Mouse (Mus musculus) neural tube, embryonic 13.5 days (tissue): ENCODE measurements around the gene Slc34a2. TPM values are rescaled to one million over a fixed set of nuclear protein-coding genes. Genes with fewer than 3 reads are reported as not detected.

Experiments used
- ATAC-seq: fragments of 200-750 bp; cut with Nextera tagmentation; 2 replicates; pipeline ENCODE4 v1.8.0; 2017; ENCODE audit warnings: low read depth, mild to moderate bottlenecking, moderate TSS enrichment, moderate library complexity
- H3K27ac ChIP-seq: fragments of 300-500 bp; sonication (generic); replicated peaks from 2 replicates; pipeline ENCODE4 v1.5.1; 2015; ENCODE audit warnings: moderate library complexity, mild to moderate bottlenecking, inconsistent platforms
- H3K27me3 ChIP-seq: fragments of 300-500 bp; sonication (generic); 2 replicates; pipeline ENCODE4 v1.6.1; 2015; ENCODE audit warnings: mild to moderate bottlenecking, inconsistent platforms
- H3K36me3 ChIP-seq: fragments of 300-500 bp; sonication (generic); 2 replicates; pipeline ENCODE4 v1.6.1; 2015; ENCODE audit warnings: mild to moderate bottlenecking, inconsistent platforms
- H3K4me1 ChIP-seq: fragments of 300-500 bp; sonication (generic); replicated peaks from 2 replicates; pipeline ENCODE4 v1.6.1; 2015; ENCODE audit warnings: inconsistent platforms
- H3K4me2 ChIP-seq: fragments of 300-500 bp; sonication (generic); 2 replicates; pipeline ENCODE4 v1.6.1; 2015; ENCODE audit warnings: inconsistent platforms, mild to moderate bottlenecking, moderate library complexity
- H3K4me3 ChIP-seq: fragments of 300-500 bp; sonication (generic); 2 replicates; pipeline ENCODE4 v1.5.1; 2015; ENCODE audit warnings: mild to moderate bottlenecking, inconsistent platforms
- H3K9ac ChIP-seq: fragments of 300-500 bp; sonication (generic); 2 replicates; pipeline ENCODE4 v1.6.1; 2015; ENCODE audit warnings: moderate library complexity, mild to moderate bottlenecking, inconsistent platforms
- H3K9me3 ChIP-seq: fragments of 300-500 bp; sonication (generic); 2 replicates; pipeline ENCODE4 v1.6.1; 2016; ENCODE audit warnings: inconsistent platforms
- WGBS: fragments of 180-500 bp; shearing (Covaris S2); methylation state at CpG from one replicate; pipeline ENCODE4 v1.1.7; 2015; 5-methylcytosine and 5-hydroxymethylcytosine counted together
- polyA plus RNA-seq: library from polyadenylated mRNA; unstranded; fragments of >200 nt; fragmentation: Nextera tagmentation; extraction: Ambion mirVana; gene quantifications from 2 replicates; pipeline ENCODE4 v1.2.1, GENCODE M21; 2015

Slc34a2 gene
- polyA plus RNA-seq, 1 experiment from 2014 or later: 0.11 TPM

- no peaks in the 10 kb centered on the region; the same call in 1 of the 2 replicates for H3K9me3 ChIP-seq
- no peak overlapping the region for H3K4me2 ChIP-seq
- H3K27me3 ChIP-seq: no peaks in the 10 kb centered on the region
- H3K4me1 ChIP-seq: no peaks in the 10 kb centered on the region
- ATAC-seq: no peak
- no peaks in the 10 kb centered on the region for H3K36me3 ChIP-seq
- no peak overlapping the region for H3K9ac ChIP-seq
- no peak overlapping the region for H3K4me3 ChIP-seq
- H3K27ac ChIP-seq: no peak overlapping the region
- 84% methylated on average over 4 of the region's 4 CpGs for WGBS
Measured at GRCm38 (mm10) chr5:53003495-53003894, 34.4 kb upstream of the Slc34a2 start.

- 85% methylated on average over 3 of the region's 3 CpGs for WGBS
Measured at GRCm38 (mm10) chr5:53003981-53004380, 33.9 kb upstream of the Slc34a2 start.

GRCm38 (mm10) chr5:53009027-53009769 is 28.7 kb upstream of the Slc34a2 start:
- Histone ChIP-seq H3K4me2 (no peak overlapping the region), H3K9me3 (no peaks in the 10 kb centered on the region; the same call in 1 of the 2 replicates), H3K27me3 (no peaks in the 10 kb centered on the region), H3K9ac (no peak overlapping the region), H3K27ac (no peak overlapping the region), H3K4me3 (no peak overlapping the region), H3K4me1 (no peaks in the 10 kb centered on the region), H3K36me3 (no peaks in the 10 kb centered on the region)
- 83% methylated on average over 8 of the region's 8 CpGs for WGBS
- no peak for ATAC-seq

More at GRCm38 (mm10) chr5:53003981-53004380, 33.9 kb upstream of the Slc34a2 start:
- Histone ChIP-seq H3K27ac (no peak overlapping the region), H3K36me3 (no peaks in the 10 kb centered on the region), H3K4me1 (no peaks in the 10 kb centered on the region), H3K4me2 (no peak overlapping the region), H3K4me3 (no peak overlapping the region), H3K9ac (no peak overlapping the region), H3K9me3 (no peaks in the 10 kb centered on the region; the same call in 1 of the 2 replicates), H3K27me3 (no peaks in the 10 kb centered on the region)
- no peak for ATAC-seq

- H3K9ac ChIP-seq: no peak overlapping the region
- H3K4me1 ChIP-seq: no peaks in the 10 kb centered on the region
- no peaks in the 10 kb centered on the region for H3K36me3 ChIP-seq
- H3K27ac ChIP-seq: no peak overlapping the region
- no peak overlapping the region for H3K4me3 ChIP-seq
- no peaks in the 10 kb centered on the region for H3K27me3 ChIP-seq
- 80% methylated on average over 4 of the region's 4 CpGs for WGBS
- H3K9me3 ChIP-seq: no peaks in the 10 kb centered on the region; the same call in 1 of the 2 replicates
- no peak for ATAC-seq
- no peak overlapping the region for H3K4me2 ChIP-seq
Measured at GRCm38 (mm10) chr5:53009770-53010133, 28.1 kb upstream of the Slc34a2 start.

- no peak overlapping the region for H3K27ac ChIP-seq
- H3K4me1 ChIP-seq: no peaks in the 10 kb centered on the region
- H3K9ac ChIP-seq: no peak overlapping the region
Measured at GRCm38 (mm10) chr5:53011327-53011726, 26.6 kb upstream of the Slc34a2 start.

GRCm38 (mm10) chr5:53016606-53017005 is 21.3 kb upstream of the Slc34a2 start:
- WGBS: 72% methylated on average over 5 of the region's 5 CpGs
- H3K4me2 ChIP-seq: no peak overlapping the region

More at GRCm38 (mm10) chr5:53011327-53011726, 26.6 kb upstream of the Slc34a2 start:
- H3K27me3 ChIP-seq: no peaks in the 10 kb centered on the region
- no peak overlapping the region for H3K4me2 ChIP-seq
- ATAC-seq: no peak
- H3K9me3 ChIP-seq: no peaks in the 10 kb centered on the region
- 84% methylated on average over 3 of the region's 3 CpGs for WGBS
- H3K36me3 ChIP-seq: no peaks in the 10 kb centered on the region
- H3K4me3 ChIP-seq: no peak overlapping the region

GRCm38 (mm10) chr5:53018316-53018715 is 19.6 kb upstream of the Slc34a2 start:
- Histone ChIP-seq H3K27me3 (no peaks in the 10 kb centered on the region), H3K36me3 (no peaks in the 10 kb centered on the region), H3K9me3 (no peaks in the 10 kb centered on the region), H3K9ac (no peak overlapping the region), H3K4me3 (no peak overlapping the region), H3K4me1 (no peaks in the 10 kb centered on the region), H3K4me2 (no peak overlapping the region), H3K27ac (no peak overlapping the region)
- no peak for ATAC-seq
- WGBS: 89% methylated on average over 4 of the region's 4 CpGs

More at GRCm38 (mm10) chr5:53016606-53017005, 21.3 kb upstream of the Slc34a2 start:
- Histone ChIP-seq H3K4me1 (no peaks in the 10 kb centered on the region), H3K9me3 (no peaks in the 10 kb centered on the region), H3K36me3 (no peaks in the 10 kb centered on the region), H3K9ac (no peak overlapping the region), H3K27me3 (no peaks in the 10 kb centered on the region), H3K27ac (no peak overlapping the region), H3K4me3 (no peak overlapping the region)
- no peak for ATAC-seq

GRCm38 (mm10) chr5:53023432-53023831 is 14.4 kb upstream of the Slc34a2 start:
- H3K4me1 ChIP-seq: no peaks in the 10 kb centered on the region
- H3K9me3 ChIP-seq: no peaks in the 10 kb centered on the region
- H3K9ac ChIP-seq: no peak overlapping the region
- H3K4me2 ChIP-seq: no peak overlapping the region
- H3K4me3 ChIP-seq: no peak overlapping the region
- no peak overlapping the region for H3K27ac ChIP-seq
- ATAC-seq: no peak
- WGBS: 47% methylated on average over 2 of the region's 2 CpGs
- H3K27me3 ChIP-seq: no peaks in the 10 kb centered on the region
- H3K36me3 ChIP-seq: no peaks in the 10 kb centered on the region

- Histone ChIP-seq H3K27ac (no peak overlapping the region), H3K27me3 (no peaks in the 10 kb centered on the region), H3K4me3 (no peak overlapping the region), H3K9me3 (no peaks in the 10 kb centered on the region), H3K4me2 (no peak overlapping the region), H3K9ac (no peak overlapping the region), H3K4me1 (no peaks in the 10 kb centered on the region), H3K36me3 (no peaks in the 10 kb centered on the region)
- WGBS: 41% methylated on average over 5 of the region's 5 CpGs
- no peak for ATAC-seq
Measured at GRCm38 (mm10) chr5:53023901-53024300, 14.0 kb upstream of the Slc34a2 start.

- no peak overlapping the region for H3K9ac ChIP-seq
- WGBS: 91% methylated on average over 8 of the region's 8 CpGs
- H3K27me3 ChIP-seq: no peaks in the 10 kb centered on the region
- ATAC-seq: no peak
- H3K4me2 ChIP-seq: no peak overlapping the region
- no peaks in the 10 kb centered on the region for H3K4me1 ChIP-seq
- no peak overlapping the region for H3K4me3 ChIP-seq
- H3K9me3 ChIP-seq: no peaks in the 10 kb centered on the region
- no peaks in the 10 kb centered on the region for H3K36me3 ChIP-seq
- H3K27ac ChIP-seq: no peak overlapping the region
Measured at GRCm38 (mm10) chr5:53025276-53025973, 12.5 kb upstream of the Slc34a2 start.

GRCm38 (mm10) chr5:53031346-53031745 is 6.5 kb upstream of the Slc34a2 start:
- Histone ChIP-seq H3K27ac (no peak overlapping the region), H3K9ac (no peak overlapping the region), H3K4me2 (no peak overlapping the region), H3K4me1 (no peaks in the 10 kb centered on the region), H3K36me3 (no peaks in the 10 kb centered on the region), H3K4me3 (no peak overlapping the region), H3K9me3 (no peaks in the 10 kb centered on the region), H3K27me3 (no peaks in the 10 kb centered on the region)
- no peak for ATAC-seq
- WGBS: 85% methylated on average over 1 of the region's 1 CpGs

- H3K27ac ChIP-seq: no peak overlapping the region
- ATAC-seq: no peak
- H3K4me3 ChIP-seq: no peak overlapping the region
- WGBS: 43% methylated on average over 5 of the region's 5 CpGs
- H3K36me3 ChIP-seq: no peaks in the 10 kb centered on the region
- no peak overlapping the region for H3K4me2 ChIP-seq
- no peaks in the 10 kb centered on the region for H3K4me1 ChIP-seq
- H3K9me3 ChIP-seq: no peaks in the 10 kb centered on the region
- H3K9ac ChIP-seq: no peak overlapping the region
- no peaks in the 10 kb centered on the region for H3K27me3 ChIP-seq
Measured at GRCm38 (mm10) chr5:53042034-53042748, 4.3 kb downstream of the Slc34a2 start.
